Mouse (Mus musculus) small intestine, adult 2 months (tissue): ENCODE measurements around the gene Rufy2.

ENCODE experiments used
- CTCF ChIP-seq: fragments of 200-500 bp; IDR thresholded peaks from 2 replicates; pipeline ENCODE4 v1.5.1; 2012; ENCODE audit warnings: low read depth, mild to moderate bottlenecking, control low read depth, inconsistent platforms, low read length, moderate library complexity, mixed read lengths; ENCODE audit not compliant: insufficient replicate concordance, insufficient read length; ENCODE audit errors: extremely low read depth
- POLR2A ChIP-seq: fragments of 200-500 bp; IDR thresholded peaks from 2 replicates; pipeline ENCODE4 v1.6.1; 2012; ENCODE audit warnings: low read depth, mild to moderate bottlenecking, control low read depth, inconsistent platforms, low read length, moderate library complexity

DNA sequence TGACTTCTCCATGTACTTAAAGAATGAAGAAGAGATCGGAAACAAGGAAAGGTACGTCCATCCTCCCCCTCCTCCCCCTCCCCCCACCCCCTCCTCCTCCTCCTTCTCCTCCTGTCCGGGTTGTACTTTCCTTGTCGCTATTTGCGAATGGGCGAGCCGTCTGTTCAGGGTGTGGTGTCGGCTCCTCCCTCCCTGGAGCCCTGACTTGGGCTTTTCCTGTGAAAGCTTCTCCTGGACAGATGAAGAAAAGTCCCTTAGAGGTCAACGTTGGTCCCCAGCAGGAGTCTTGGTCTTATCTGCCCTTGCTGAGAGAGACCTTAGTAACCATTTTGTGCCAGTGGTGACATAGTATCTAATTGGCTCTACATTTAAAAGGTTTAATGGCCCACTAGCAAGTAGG, 14.0 kb downstream of the Rufy2 start:
- TF ChIP-seq CTCF (no peak), POLR2A (no peak)
